Comparison of ENCODE assay signal across 8 mouse cellular contexts in the genomic region with DNA sequence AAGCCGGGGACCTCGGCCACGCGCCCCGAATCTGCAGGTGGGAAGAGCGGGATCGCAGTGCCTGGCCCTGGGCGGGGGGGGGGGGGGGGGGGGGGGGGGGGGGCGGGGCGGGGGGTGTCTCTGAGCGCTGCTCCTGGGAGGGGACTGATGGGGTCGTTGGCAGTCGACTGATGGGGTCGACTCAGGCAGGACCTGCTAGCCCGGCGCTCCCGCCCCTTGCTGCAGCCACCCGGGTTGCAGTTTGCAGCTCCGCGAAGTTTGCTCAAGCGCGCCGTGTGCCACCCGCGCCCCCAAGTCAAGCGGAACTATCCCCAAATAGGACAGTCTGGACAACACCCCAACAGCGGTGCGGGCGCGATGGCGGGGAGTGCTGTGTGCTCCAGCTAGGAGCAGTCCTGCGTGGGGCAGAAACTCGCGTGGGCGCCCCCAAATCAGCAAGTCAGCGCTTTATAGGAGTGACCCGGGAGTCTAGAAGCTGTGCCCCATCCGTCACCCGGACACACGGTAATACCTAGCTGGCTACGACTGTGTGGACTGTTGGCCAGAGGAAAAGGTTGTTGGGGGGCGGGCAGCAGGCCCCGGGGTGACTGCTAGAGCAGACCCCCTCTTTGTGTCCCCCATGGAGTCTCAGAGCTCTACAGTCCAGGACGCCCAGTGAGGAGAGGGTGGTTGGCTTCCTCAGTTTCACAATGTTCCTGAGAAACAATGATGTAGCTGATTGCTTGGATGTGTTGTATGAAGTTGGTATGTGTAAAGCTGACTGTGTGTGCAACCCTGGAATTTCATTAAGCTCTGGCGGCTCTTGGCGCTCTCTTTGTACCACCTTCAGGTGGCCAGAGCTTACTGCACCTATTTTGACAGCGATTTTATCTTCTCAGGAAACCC. TPM values are rescaled to one million over a fixed set of nuclear protein-coding genes. Genes with fewer than 3 reads are reported as not detected.
DNase-seq lines count a peak whose midpoint lies in the region; ATAC-seq and TF ChIP-seq lines count a peak whose summit lies in the region.

No protein-coding gene starts in this region.

- peaks cover 7% of the 10 kb centered on the region; the same call in 1 of the 2 replicates for H3K4me1 ChIP-seq in forebrain, embryonic 13.5 days
- peaks cover 9% of the 10 kb centered on the region; the same call in 1 of the 2 replicates for H3K4me1 ChIP-seq in lung, embryonic 16.5 days (replicated peaks; ENCODE audit: control insufficient read depth, insufficient read depth, low read length)

- TF ChIP-seq POLR2A in brain, embryonic 14.5 days (IDR thresholded peaks at IDR 0.05; ENCODE audit: borderline replicate concordance, extremely low read depth, insufficient read depth, insufficient read length, poor library complexity, severe bottlenecking): 0 out of 2 replicates have a peak, but pooled peaks have one; percentile 7

- WGBS in forebrain, embryonic 13.5 days: under 1% methylated on average over 34 of the region's 47 CpGs
- WGBS in lung, embryonic 16.5 days: under 1% methylated on average over 36 of the region's 47 CpGs

- peak; percentile 82 for ATAC-seq in forebrain, embryonic 13.5 days
- peak; percentile 73 for ATAC-seq in lung, embryonic 16.5 days (ENCODE audit: low read depth)
- ATAC-seq in inflammation-experienced regulatory T-cells, adult 6 months: no peak

- 0 out of 2 replicates have a peak, but pooled peaks cover 3% of the 10 kb centered on the region for H3K9me3 ChIP-seq in forebrain, embryonic 13.5 days (replicated peaks)
- H3K9me3 ChIP-seq in lung, embryonic 16.5 days (ENCODE audit: control insufficient read depth, low read length): no peaks in the 10 kb centered on the region

- peak overlapping the region; percentile 61 for H3K27ac ChIP-seq in forebrain, embryonic 13.5 days
- H3K27ac ChIP-seq in layer of hippocampus, adult 2 months: peak overlapping the region; percentile 92
- H3K27ac ChIP-seq in lung, embryonic 16.5 days (ENCODE audit: low read length): peak overlapping the region; percentile 92

- H3K4me2 ChIP-seq in forebrain, embryonic 13.5 days: peak overlapping the region; percentile 98
- H3K4me2 ChIP-seq in lung, embryonic 16.5 days (ENCODE audit: low read depth, low read length): peak overlapping the region; percentile 98

- no peaks in the 10 kb centered on the region for H3K36me3 ChIP-seq in forebrain, embryonic 13.5 days (ENCODE audit: poor library complexity, severe bottlenecking)
- no peaks in the 10 kb centered on the region for H3K36me3 ChIP-seq in lung, embryonic 16.5 days (ENCODE audit: control insufficient read depth, insufficient read depth, low read length)

- peak overlapping the region; percentile 69 for H3K9ac ChIP-seq in forebrain, embryonic 13.5 days
- peak overlapping the region; percentile 89 for H3K9ac ChIP-seq in lung, embryonic 16.5 days (ENCODE audit: low read length)

- intact Hi-C loops in heart, postnatal 14 days (cut with DNase I): loop anchor here (1.0 to 5.0 kb wide), 6 partner anchors 64 to 203 kb away; no protein-coding TSS in a partner anchor

- peak overlapping the region; percentile 60 for H3K4me3 ChIP-seq in forebrain, embryonic 13.5 days
- peak overlapping the region; percentile 76 for H3K4me3 ChIP-seq in layer of hippocampus, adult 2 months
- H3K4me3 ChIP-seq in lung, embryonic 16.5 days (ENCODE audit: low read length): peak overlapping the region; percentile 80

- peak; percentile 69; the same call in 1 of the 2 replicates for TF ChIP-seq CTCF in brain, embryonic 14.5 days (IDR thresholded peaks at IDR 0.05; ENCODE audit: borderline replicate concordance, extremely low read depth, insufficient read depth, insufficient read length)
- peak; percentile 78 for TF ChIP-seq CTCF in layer of hippocampus, adult 2 months (conservative IDR thresholded peaks at IDR 0.05)

- DNase-seq in MEL-GATA-1-ER (ENCODE audit: extremely low read depth, low read depth): peak; percentile 6
- DNase-seq in brain, embryonic 14.5 days (ENCODE audit: low read depth): peak; percentile 92
- peak; percentile 59 to 61 for DNase-seq in heart, postnatal 14 days
- peak in 1 of 2 experiments; percentile 33 for DNase-seq in layer of hippocampus, adult 2 months (ENCODE audit: low spot score in 2 of 2)
- peak; percentile 43 for DNase-seq in ovary, postnatal 36 days (ENCODE audit: low spot score)

- H3K27me3 ChIP-seq in forebrain, embryonic 13.5 days: no peaks in the 10 kb centered on the region
- no peaks in the 10 kb centered on the region for H3K27me3 ChIP-seq in lung, embryonic 16.5 days (ENCODE audit: control insufficient read depth, insufficient read depth, low read depth, low read length)

RNA-seq across cellular contexts. Expression of a gene that starts 0.6 kb away (rescaled TPM):
- polyA plus RNA-seq in brain, embryonic 14.5 days (2012; rRNA removed): 5.3 and 8.8 TPM in 2 replicates
- polyA plus RNA-seq in forebrain, embryonic 13.5 days (2015; fragmentation: Nextera tagmentation; extraction: Ambion mirVana): 4.0 and 5.5 TPM in 2 replicates
- total RNA-seq in heart, postnatal 14 days (2021): 10 to 100 TPM; 16.3 to 16.4 TPM
- 10 to 100 TPM; 14.2 to 15.9 TPM for total RNA-seq in layer of hippocampus, adult 2 months (2021)
- 11.0 and 11.9 TPM in 2 replicates for polyA plus RNA-seq in lung, embryonic 16.5 days (2015; fragmentation: Nextera tagmentation; extraction: Ambion mirVana)
- under 1 TPM in 1 of 3 experiments, not detected in 2; 0.19 TPM for polyA plus RNA-seq in inflammation-experienced regulatory T-cells, adult 6 months (2017; shearing (Covaris generic))
